ENCODE assay signal across 8 mouse cellular contexts in the genomic region with DNA sequence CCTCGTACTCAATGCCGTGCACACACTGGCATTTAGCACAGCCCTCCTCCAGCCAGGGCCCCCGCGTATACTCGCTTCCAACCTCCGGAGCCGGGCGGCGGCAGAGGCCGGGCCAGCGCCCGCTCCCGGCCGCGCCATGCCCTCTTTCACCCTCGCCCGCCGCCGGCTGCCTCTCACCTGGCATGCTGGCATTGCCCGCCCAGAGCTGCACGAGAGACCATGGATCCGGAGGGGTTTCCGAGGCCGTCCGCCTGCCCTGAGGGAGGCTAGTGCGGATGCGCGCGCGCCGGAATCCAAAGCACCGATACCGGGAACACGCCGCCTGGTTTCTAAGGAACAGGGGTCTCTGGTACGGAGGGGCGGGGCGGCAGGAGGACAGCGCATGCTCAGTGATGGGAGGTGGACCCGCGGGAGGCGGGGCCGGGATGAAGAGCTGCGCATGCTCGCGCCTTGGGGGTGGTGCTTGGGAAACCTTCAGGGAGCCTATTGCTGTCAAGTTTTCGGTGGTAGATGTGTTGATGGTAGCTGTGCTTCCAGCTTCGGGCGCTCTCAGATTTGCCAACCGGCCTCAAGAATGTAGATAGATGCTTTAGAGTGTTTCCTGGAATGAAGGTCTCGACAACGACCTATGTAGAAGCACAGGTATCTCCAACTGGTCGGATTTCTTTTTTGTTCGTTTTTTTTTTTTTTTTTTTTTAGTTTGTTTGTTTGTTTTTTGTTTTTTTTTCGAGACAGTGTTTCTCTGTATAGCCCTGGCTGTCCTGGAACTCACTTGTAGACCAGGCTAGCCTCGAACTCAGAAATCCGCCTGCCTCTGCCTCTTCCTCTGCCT. TPM values are rescaled to one million over a fixed set of nuclear protein-coding genes. Genes with fewer than 3 reads are reported as not detected.
DNase-seq lines count a peak whose midpoint lies in the region; ATAC-seq lines count a peak whose summit lies in the region.

Gene Gfod2 (minus strand): TSS at position 388 of the 832 bp plus-strand sequence.

- H3K4me1 ChIP-seq in hindbrain, embryonic 13.5 days (replicated peaks), result peaks cover 40% of the 10 kb centered on the region

- ATAC-seq in hindbrain, embryonic 13.5 days (ENCODE audit: low FRiP score), result peak; percentile 98

- H3K9ac ChIP-seq in hindbrain, embryonic 13.5 days, result peak within 1 kb of the TSS; percentile 92

- H3K4me3 ChIP-seq in hindbrain, embryonic 13.5 days, result peak within 1 kb of the TSS; percentile 98

- DNase-seq in NIH3T3 (ENCODE audit: low read depth), result peak; percentile 98
- peak; percentile 99 to 100 for DNase-seq in cerebellum, postnatal 10 days
- peak; percentile 96 to 97 for DNase-seq in frontal cortex, postnatal 10 days (ENCODE audit: low spot score in 2 of 2)
- peak; percentile 94 to 97 for DNase-seq in layer of hippocampus, postnatal 25 days (ENCODE audit: extremely low spot score in 1 of 2, low spot score in 1 of 2)
- peak; percentile 97 for DNase-seq in lung, postnatal 25 days (ENCODE audit: low spot score)
- DNase-seq in retina, embryonic 14.5 days (ENCODE audit: low spot score), result peak; percentile 98
- peak; percentile 99 for DNase-seq in thymus, postnatal 4 days

- no peaks in the 10 kb centered on the region for H3K9me3 ChIP-seq in hindbrain, embryonic 13.5 days

- WGBS in hindbrain, embryonic 13.5 days, result 3% methylated on average over 54 of the region's 57 CpGs

- peak within 1 kb of the TSS; percentile 71 for H3K4me2 ChIP-seq in hindbrain, embryonic 13.5 days

- peaks cover 4% of the 10 kb centered on the region; the same call in 1 of the 2 replicates for H3K36me3 ChIP-seq in hindbrain, embryonic 13.5 days

- H3K27ac ChIP-seq in hindbrain, embryonic 13.5 days, result peak within 1 kb of the TSS; percentile 96

- H3K27me3 ChIP-seq in hindbrain, embryonic 13.5 days, result no peaks in the 10 kb centered on the region

RNA-seq across cellular contexts. Expression of gene Gfod2, which starts in this region (rescaled TPM):
- polyA plus RNA-seq in hindbrain, embryonic 13.5 days (2015; fragmentation: Nextera tagmentation; extraction: Ambion mirVana), result 90.7 and 94.2 TPM in 2 replicates
- total RNA-seq in layer of hippocampus, postnatal 25 days (2021), result 10 to 100 TPM; 19.2 to 23.1 TPM

Comparison
In these comparisons a context has a peak if more than half of its experiments do, and no peak if none do; other contexts are left out.
1. Peak in every context shown above with its lines: DNase-seq, ATAC-seq, H3K4me3 ChIP-seq and H3K27ac ChIP-seq.